Mouse (Mus musculus) bone marrow, adult 2 months (tissue): ENCODE results near the gene Pigm.

ENCODE experiments used
- CTCF ChIP-seq: fragments of 200-500 bp; IDR thresholded peaks from 2 replicates; pipeline ENCODE4 v1.5.1; 2011; ENCODE audit warnings: low read length, control low read depth; ENCODE audit not compliant: control insufficient read depth, insufficient read depth
- POLR2A ChIP-seq: fragments of 200-500 bp; IDR thresholded peaks from 2 replicates; pipeline ENCODE4 v1.6.1; 2011; ENCODE audit warnings: low read depth, mild to moderate bottlenecking, control low read depth, low read length, borderline replicate concordance; ENCODE audit not compliant: control insufficient read depth

DNA sequence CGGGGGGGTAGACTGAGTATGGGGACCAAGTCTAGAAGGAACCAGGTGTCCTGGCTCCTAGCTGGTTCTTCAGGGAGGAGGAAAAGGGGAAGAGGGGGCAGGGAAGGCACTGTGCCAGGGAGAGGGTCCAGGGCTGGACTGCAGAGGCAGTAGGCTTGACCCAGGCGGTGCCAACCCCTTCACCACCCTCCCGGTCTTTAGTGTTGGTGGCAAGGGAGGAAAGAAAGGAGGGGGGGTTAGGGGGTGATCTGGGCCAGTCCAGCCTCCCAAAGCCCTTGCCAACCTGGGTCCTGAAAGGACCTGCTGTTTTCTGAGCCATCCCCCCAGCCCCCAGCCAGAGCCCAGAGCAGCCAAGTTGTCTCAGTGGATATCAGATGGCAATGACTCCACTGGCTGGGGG, 33.6 kb upstream of the Pigm start:
- no peak for TF ChIP-seq CTCF
- TF ChIP-seq POLR2A: no peak
